Mouse (Mus musculus) kidney, adult 2 months (tissue): ENCODE data around the gene Tktl2. TPM values are rescaled to one million over a fixed set of nuclear protein-coding genes. Genes with fewer than 3 reads are reported as not detected.

Experiments
- DNase-seq: peaks from one replicate; pipeline ENCODE4 v3.0.0; 2021
- H3K27ac ChIP-seq: fragments of 200-500 bp; 2 replicates; pipeline ENCODE4 v1.5.1; 2012; ENCODE audit warnings: low read depth, low read length, control low read depth, inconsistent platforms; ENCODE audit not compliant: insufficient read depth
- H3K27me3 ChIP-seq: fragments of 200-500 bp; replicated peaks from 2 replicates; pipeline ENCODE4 v1.6.1; 2012; ENCODE audit warnings: mild to moderate bottlenecking, moderate library complexity, low read length, inconsistent platforms; ENCODE audit not compliant: control insufficient read depth, insufficient read depth
- H3K36me3 ChIP-seq: fragments of 200-500 bp; 2 replicates; pipeline ENCODE4 v1.6.1; 2012; ENCODE audit warnings: mild to moderate bottlenecking, moderate library complexity, low read length, inconsistent platforms; ENCODE audit not compliant: control insufficient read depth, insufficient read depth
- H3K4me1 ChIP-seq: fragments of 200-500 bp; 2 replicates; pipeline ENCODE4 v1.6.1; 2011; ENCODE audit warnings: low read length; ENCODE audit not compliant: control insufficient read depth, insufficient read depth
- H3K4me3 ChIP-seq: fragments of 200-500 bp; 2 replicates; pipeline ENCODE4 v1.5.1; 2011; ENCODE audit warnings: mild to moderate bottlenecking, low read depth, low read length, control low read depth; ENCODE audit not compliant: insufficient read depth
- CTCF ChIP-seq: fragments of 200-500 bp; conservative IDR thresholded peaks from 2 replicates; pipeline ENCODE4 v1.5.1; 2011; ENCODE audit warnings: low read depth, mild to moderate bottlenecking, control low read depth, low read length, moderate library complexity, mixed read lengths; ENCODE audit not compliant: insufficient read depth, insufficient read length
- POLR2A ChIP-seq: fragments of 200-500 bp; IDR thresholded peaks from one replicate; pipeline ENCODE4 v1.6.1; 2011; ENCODE audit warnings: low read depth, low read length, control low read depth
- WGBS: fragments of 180-500 bp; shearing (Covaris S2); methylation state at CpG from one replicate; pipeline ENCODE4 v1.1.7; 2018; 5-methylcytosine and 5-hydroxymethylcytosine counted together
- polyA plus RNA-seq: library from polyadenylated mRNA; depleted of rRNA; stranded (reverse); fragments of >200 nt; gene quantifications from 2 replicates; pipeline ENCODE4 v1.2.3, GENCODE M21; 2012; rRNA removed

Gene Tktl2
- not detected in 2 replicates for polyA plus RNA-seq

DNA sequence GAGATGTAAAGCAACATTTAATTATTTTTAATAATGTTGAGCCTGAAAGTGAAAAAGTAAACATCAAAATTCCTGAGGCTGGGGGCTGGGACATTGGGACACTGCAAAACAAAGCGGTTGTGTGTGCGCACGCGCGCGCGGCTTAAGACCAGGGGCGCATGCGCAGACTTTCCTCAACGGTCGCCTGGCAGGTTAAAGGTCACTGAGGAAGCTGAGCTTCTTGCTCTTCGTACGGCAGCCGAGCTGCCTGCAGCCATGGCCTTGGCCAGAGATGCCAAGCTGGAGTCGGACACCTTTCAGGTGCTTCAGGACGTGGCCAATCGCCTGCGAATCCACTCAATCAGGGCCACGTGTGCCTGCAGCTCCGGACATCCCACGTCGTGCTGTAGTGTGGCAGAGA, at the start of gene Tktl2:
Tktl2 (plus strand) TSS at position 220 of the 400 bp plus-strand sequence.
- 94% methylated on average over 22 of the region's 22 CpGs for WGBS
- Histone ChIP-seq H3K4me3 (no peak within 1 kb of the TSS), H3K27ac (no peak within 1 kb of the TSS), H3K27me3 (no peaks in the 10 kb centered on the region), H3K36me3 (no peaks in the 10 kb centered on the region), H3K4me1 (no peaks in the 10 kb centered on the region)
- TF ChIP-seq POLR2A (no peak), CTCF (no peak)
- DNase-seq: no peak

- no peak overlapping the region for H3K27ac ChIP-seq
- H3K27me3 ChIP-seq: no peaks in the 10 kb centered on the region
- WGBS: 82% methylated on average over 3 of the region's 3 CpGs
- no peaks in the 10 kb centered on the region for H3K36me3 ChIP-seq
- H3K4me3 ChIP-seq: no peak overlapping the region
- no peak for TF ChIP-seq POLR2A
- no peak for TF ChIP-seq CTCF
- no peaks in the 10 kb centered on the region for H3K4me1 ChIP-seq
- no peak for DNase-seq
Measured at GRCm38 (mm10) chr8:66469821-66470220, 41.7 kb upstream of the Tktl2 start.

DNA sequence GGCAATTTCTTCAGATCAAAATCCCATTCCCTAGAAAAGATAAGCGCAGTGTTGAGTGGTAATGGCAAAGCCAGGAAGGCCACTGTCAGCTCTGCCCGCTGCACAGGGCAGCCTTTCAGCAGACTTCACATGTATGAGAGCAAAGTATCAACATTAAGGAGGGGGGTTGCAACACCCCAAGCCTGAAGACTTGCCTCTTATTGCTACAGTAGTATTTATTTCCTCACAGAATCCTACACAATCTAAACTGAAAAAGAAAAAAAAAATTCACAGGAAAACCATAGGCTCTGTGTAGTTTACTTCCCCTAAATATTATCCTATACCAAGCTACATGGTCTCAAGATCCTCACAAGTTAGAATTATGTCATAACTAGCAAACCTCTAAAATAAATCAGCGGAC, 34.7 kb upstream of the Tktl2 start:
- Histone ChIP-seq H3K27ac (no peak overlapping the region), H3K4me1 (no peaks in the 10 kb centered on the region), H3K4me3 (no peak overlapping the region), H3K27me3 (no peaks in the 10 kb centered on the region), H3K36me3 (peaks cover 2% of the 10 kb centered on the region)
- no peak for TF ChIP-seq CTCF
- no peak for TF ChIP-seq POLR2A
- 94% methylated on average over 3 of the region's 3 CpGs for WGBS
- no peak for DNase-seq

DNA sequence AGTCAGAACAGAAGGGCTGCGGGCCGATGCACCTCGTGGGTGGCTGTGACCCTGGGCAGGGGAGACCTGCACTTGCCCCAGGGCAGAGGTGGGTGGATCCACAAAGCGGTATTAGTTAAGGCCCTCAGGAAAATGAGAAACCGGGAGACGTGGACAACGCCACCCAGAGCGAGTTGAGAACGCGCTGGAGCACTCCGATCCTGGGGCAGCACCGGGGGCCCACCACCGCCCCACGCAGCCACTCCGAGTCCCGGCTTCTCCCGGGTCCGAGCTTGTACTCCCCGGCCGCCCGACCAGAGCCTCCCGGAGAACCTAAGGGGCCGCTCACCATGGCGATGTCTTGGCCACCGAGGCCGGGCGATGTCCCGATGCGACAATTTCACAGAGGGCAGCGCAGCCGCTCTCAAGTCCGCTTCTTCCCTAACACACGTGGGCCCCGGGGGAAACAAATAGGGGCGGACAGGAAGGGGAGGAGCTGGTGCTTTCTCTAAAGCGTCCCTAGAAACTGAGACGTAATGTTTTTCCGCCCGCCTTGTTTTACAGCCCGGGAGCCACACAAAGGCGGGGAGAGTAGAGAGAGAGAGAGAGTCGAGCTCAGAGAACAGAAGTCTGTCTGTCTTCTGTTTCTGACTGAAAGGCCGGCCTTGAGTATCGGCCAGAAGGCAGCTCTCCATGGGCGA, 25.3 kb upstream of the Tktl2 start, which contains the start of gene Tma16:
Tma16 (minus strand) TSS at position 447 of the 680 bp plus-strand sequence.
- no peaks in the 10 kb centered on the region for H3K4me1 ChIP-seq
- no peak within 1 kb of the TSS for H3K27ac ChIP-seq
- peak; percentile 86 for DNase-seq
- under 1% methylated on average over 45 of the region's 45 CpGs for WGBS
- no peaks in the 10 kb centered on the region for H3K27me3 ChIP-seq
- peak within 1 kb of the TSS; percentile 83 for H3K4me3 ChIP-seq
- H3K36me3 ChIP-seq: no peaks in the 10 kb centered on the region
- TF ChIP-seq POLR2A (no peak), CTCF (no peak)

- no peaks in the 10 kb centered on the region for H3K27me3 ChIP-seq
- no peak overlapping the region for H3K4me3 ChIP-seq
- TF ChIP-seq POLR2A (no peak), CTCF (no peak)
- H3K36me3 ChIP-seq: no peaks in the 10 kb centered on the region
- no peak for DNase-seq
- 58% methylated on average over 3 of the region's 3 CpGs for WGBS
- no peak overlapping the region for H3K27ac ChIP-seq
- no peaks in the 10 kb centered on the region for H3K4me1 ChIP-seq
Measured at GRCm38 (mm10) chr8:66488556-66488955, 23.0 kb upstream of the Tktl2 start.

- no peaks in the 10 kb centered on the region for H3K4me1 ChIP-seq
- H3K27ac ChIP-seq: no peak overlapping the region
- H3K27me3 ChIP-seq: no peaks in the 10 kb centered on the region
- no peak for DNase-seq
- TF ChIP-seq POLR2A (no peak), CTCF (no peak)
- H3K4me3 ChIP-seq: no peak overlapping the region
- WGBS: 84% methylated on average over 4 of the region's 4 CpGs
- H3K36me3 ChIP-seq: no peaks in the 10 kb centered on the region
Measured at GRCm38 (mm10) chr8:66490624-66491023, 20.9 kb upstream of the Tktl2 start.

DNA sequence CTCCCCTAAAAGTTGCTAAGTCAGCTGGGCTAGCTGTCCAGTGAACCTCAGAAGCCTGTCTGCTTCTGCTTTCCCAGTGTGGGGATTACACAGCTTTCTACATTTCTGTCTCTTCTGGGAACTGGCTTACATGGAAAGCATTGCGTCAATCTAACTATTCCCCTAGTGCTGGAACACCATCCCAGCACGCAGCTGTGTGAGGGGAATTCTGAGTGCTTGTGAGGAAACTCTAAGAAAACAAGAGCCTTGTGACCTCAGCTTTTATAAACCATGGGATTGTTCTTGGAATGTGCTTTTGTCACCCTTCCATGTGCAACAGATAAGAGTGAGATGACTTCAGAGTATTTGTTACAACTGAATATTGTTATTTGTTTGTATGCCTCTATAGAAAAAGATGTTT, 17.1 kb upstream of the Tktl2 start:
- Histone ChIP-seq H3K4me3 (no peak overlapping the region), H3K4me1 (no peaks in the 10 kb centered on the region; the same call in 1 of the 2 replicates), H3K27me3 (no peaks in the 10 kb centered on the region), H3K27ac (no peak overlapping the region), H3K36me3 (no peaks in the 10 kb centered on the region)
- no peak for DNase-seq
- TF ChIP-seq CTCF (no peak), POLR2A (no peak)
- WGBS: 57% methylated on average over 2 of the region's 2 CpGs
